Mouse (Mus musculus): Measurements from ENCODE around the gene Dnttip2. TPM values are rescaled to one million over a fixed set of nuclear protein-coding genes. Genes with fewer than 3 reads are reported as not detected.

The Dnttip2 gene
- total RNA-seq, 1 experiment = 97.6 TPM

DNA sequence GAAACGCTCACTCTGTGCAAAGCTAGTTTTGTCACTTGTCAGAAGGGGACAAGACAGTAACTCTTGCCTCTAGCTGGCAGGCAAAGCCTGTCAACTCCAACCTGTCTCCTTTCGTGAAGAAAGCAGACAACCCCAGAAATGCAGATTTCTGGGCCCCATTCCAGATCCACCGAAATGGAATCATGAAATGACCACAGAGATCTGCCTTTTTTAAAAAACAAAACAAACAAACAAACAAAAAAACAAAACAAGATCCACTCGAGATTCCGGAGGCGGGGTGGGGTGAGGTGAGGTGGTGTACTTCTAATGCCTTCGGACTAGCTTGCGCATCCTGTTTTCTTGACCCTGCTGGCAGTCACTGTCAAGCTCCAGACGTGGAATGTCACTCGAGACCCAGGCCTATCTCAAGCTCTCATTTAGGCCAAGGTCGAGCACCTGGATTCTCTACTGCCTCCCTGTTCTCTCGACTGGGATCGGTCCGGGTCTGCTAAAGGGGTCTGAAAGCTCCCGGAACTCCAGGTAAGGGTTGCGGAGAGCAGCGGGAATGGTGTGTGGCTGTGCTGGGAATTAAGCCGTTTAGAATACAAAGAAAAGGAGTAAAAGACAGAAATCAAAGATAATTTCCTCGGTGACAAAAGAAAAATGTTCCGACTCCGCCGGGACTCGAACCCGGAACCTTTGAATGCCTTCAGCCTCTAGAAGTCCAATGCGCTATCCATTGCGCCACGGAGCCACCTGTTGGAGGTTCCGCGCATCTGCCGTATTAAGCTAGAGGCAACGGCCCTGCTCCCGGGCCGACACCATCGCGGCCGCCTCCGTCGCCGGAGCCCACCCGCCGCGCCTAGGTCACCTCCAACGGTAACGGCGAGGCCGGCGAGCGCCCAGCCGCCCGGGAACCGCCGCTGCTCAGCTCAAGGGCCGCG, 18.4 kb downstream of the Dnttip2 start:
- Histone ChIP-seq H3K36me3 (ENCODE audit: control insufficient read depth, insufficient read depth, low read length, poor library complexity, severe bottlenecking) (no peaks in the 10 kb centered on the region), H3K27ac (ENCODE audit: insufficient read depth, low read depth, low read length, poor library complexity, severe bottlenecking) (peak overlapping the region; percentile 57), H3K4me1 (ENCODE audit: control insufficient read depth in 2 of 2, insufficient read depth in 2 of 2, low read length in 2 of 2, poor library complexity in 1 of 2) (peaks cover 8 to 10% of the 10 kb centered on the region in 2 experiments), H3K9ac (ENCODE audit: insufficient read depth, low read depth, low read length, poor library complexity, severe bottlenecking) (peak overlapping the region; percentile 91), H3K4me3 (ENCODE audit: insufficient read depth in 1 of 2, low read depth in 1 of 2, low read length in 2 of 2, poor library complexity in 1 of 2, severe bottlenecking in 1 of 2) (peak overlapping the region; percentile 55 to 96), H3K9me3 (ENCODE audit: control insufficient read depth, insufficient read depth, low read depth, low read length) (no peaks in the 10 kb centered on the region)
- TF ChIP-seq HCFC1 (IDR thresholded peaks at IDR 0.05; ENCODE audit: borderline replicate concordance, insufficient read depth, low read length) (no peak), MAFK (IDR thresholded peaks at IDR 0.05; ENCODE audit: insufficient read depth, low read depth, low read length) (peak; percentile 93)
- in situ Hi-C loops (cut with MboI; ENCODE audit: low sequenced_read_pairs in 2 of 2, unreplicated experiment in 2 of 2) = no loop called here
- peak; percentile 74 for DNase-seq (ENCODE audit: low read depth, low spot score)

DNA sequence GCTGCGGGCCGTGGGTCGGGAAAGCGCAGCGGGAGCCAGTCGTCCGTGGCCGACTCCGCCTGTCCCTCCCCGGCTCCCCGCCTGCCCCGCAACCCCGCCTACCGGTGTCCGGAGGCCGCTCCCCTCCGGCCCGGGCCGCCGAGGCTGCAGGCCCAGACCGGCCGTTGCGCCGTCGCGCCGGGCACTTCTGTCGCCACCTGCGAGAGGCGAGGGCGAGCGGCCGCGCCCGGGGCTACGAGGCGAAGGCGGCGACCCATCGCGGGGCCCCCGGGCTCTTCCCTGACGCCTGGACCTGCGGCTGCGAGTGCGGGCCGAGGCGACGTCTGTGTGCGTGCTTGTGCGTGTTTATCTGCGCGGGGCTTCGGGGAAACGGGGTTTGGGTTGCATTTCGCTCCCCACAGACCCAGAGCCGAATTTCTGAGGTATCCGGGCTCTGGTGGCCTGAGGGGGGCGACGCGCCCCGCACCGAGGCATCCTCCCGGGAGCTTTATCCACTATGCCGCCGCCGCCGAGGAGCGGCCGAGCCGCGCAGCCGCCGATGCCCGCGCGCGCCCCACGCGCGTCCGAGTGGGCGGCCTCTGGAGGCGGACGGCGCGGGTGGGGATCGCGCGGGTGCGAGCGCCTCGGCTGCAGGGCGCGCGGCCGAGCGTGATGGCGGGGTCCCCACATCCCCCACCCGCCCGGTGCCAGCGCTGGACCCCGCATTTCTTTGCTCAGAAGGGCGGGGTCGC, 19.2 kb downstream of the Dnttip2 start:
- Histone ChIP-seq H3K4me1 (ENCODE audit: control insufficient read depth in 2 of 2, insufficient read depth in 2 of 2, low read length in 2 of 2, poor library complexity in 1 of 2) (peaks cover 8 to 14% of the 10 kb centered on the region in 2 experiments), H3K4me3 (ENCODE audit: insufficient read depth in 1 of 2, low read depth in 1 of 2, low read length in 2 of 2, poor library complexity in 1 of 2, severe bottlenecking in 1 of 2) (peak overlapping the region; percentile 55 to 96), H3K9me3 (ENCODE audit: control insufficient read depth, insufficient read depth, low read depth, low read length) (no peaks in the 10 kb centered on the region), H3K9ac (ENCODE audit: insufficient read depth, low read depth, low read length, poor library complexity, severe bottlenecking) (peak overlapping the region; percentile 91), H3K27ac (ENCODE audit: insufficient read depth, low read depth, low read length, poor library complexity, severe bottlenecking) (peak overlapping the region; percentile 57), H3K36me3 (ENCODE audit: control insufficient read depth, insufficient read depth, low read length, poor library complexity, severe bottlenecking) (no peaks in the 10 kb centered on the region)
- in situ Hi-C loops (cut with MboI; ENCODE audit: low sequenced_read_pairs in 2 of 2, unreplicated experiment in 2 of 2) = no loop called here
- no peak for TF ChIP-seq ZC3H11A (IDR thresholded peaks at IDR 0.05; ENCODE audit: borderline replicate concordance, low read depth, low read length)
- no peak for TF ChIP-seq MAFK (IDR thresholded peaks at IDR 0.05; ENCODE audit: insufficient read depth, low read depth, low read length)
- TF ChIP-seq HCFC1 (IDR thresholded peaks at IDR 0.05; ENCODE audit: borderline replicate concordance, insufficient read depth, low read length) = 0 out of 2 replicates have a peak, but pooled peaks have one; percentile 55
- TF ChIP-seq ZNF384 (IDR thresholded peaks at IDR 0.05; ENCODE audit: low read depth, low read length) = no peak
- no peak for TF ChIP-seq CHD2 (IDR thresholded peaks at IDR 0.05; ENCODE audit: low read depth, low read length)
- no peak for DNase-seq (ENCODE audit: low read depth, low spot score)

DNA sequence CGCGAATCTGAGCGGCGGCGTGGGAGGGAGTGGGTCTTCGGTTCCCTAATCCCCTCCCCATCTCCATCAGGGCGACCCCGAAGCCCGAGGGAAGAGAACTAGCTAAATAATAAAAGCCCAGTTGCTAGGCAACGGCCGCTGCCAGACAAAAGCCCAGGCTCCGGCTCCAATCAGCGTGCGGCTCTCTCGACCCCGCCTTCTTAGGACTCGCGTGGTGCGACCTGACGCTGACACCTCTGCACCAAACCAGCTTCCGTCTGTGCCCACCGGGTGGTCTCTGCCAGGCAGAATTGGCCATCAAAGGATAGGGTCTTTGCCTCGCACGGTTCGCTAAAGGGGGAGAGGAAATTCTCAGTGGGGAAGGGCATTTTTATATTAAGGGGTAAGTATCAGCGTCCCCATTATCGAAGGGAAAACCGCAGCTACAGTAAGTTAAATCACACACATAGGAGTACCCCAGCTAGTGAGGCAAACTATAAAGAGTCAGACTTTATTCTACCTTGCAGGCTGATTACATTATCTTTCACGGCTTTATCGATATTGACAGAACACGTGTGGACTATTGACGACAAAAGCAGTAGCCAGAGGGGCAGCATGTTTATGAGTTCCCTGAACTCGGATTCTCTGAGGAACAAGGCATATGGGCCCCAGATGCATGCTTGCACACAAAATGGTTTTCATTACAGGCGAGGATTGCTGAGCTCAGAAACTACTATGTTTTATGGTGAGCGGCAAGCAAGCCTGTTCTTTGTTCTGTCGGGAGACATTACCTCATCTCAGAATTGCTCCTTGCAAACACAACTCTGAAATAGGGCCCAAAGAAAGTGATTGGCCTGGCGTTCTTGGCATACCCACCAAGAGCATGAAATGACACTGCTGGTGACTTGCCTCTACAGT, 20.0 kb downstream of the Dnttip2 start, which contains the start of gene Bcar3:
Gene Bcar3 (plus strand): TSS at position 183 of the 897 bp plus-strand sequence.
- in situ Hi-C loops (cut with MboI; ENCODE audit: low sequenced_read_pairs in 2 of 2, unreplicated experiment in 2 of 2) = no loop called here
- peak within 1 kb of the TSS; percentile 57 for H3K27ac ChIP-seq (ENCODE audit: insufficient read depth, low read depth, low read length, poor library complexity, severe bottlenecking)
- peaks cover 8 to 14% of the 10 kb centered on the region in 2 experiments for H3K4me1 ChIP-seq (ENCODE audit: control insufficient read depth in 2 of 2, insufficient read depth in 2 of 2, low read length in 2 of 2, poor library complexity in 1 of 2)
- peak; percentile 95 for DNase-seq (ENCODE audit: low read depth, low spot score)
- H3K36me3 ChIP-seq (ENCODE audit: control insufficient read depth, insufficient read depth, low read length, poor library complexity, severe bottlenecking) = no peaks in the 10 kb centered on the region
- H3K9ac ChIP-seq (ENCODE audit: insufficient read depth, low read depth, low read length, poor library complexity, severe bottlenecking) = peak within 1 kb of the TSS; percentile 91
- TF ChIP-seq MAFK (IDR thresholded peaks at IDR 0.05; ENCODE audit: insufficient read depth, low read depth, low read length) (no peak), CHD2 (IDR thresholded peaks at IDR 0.05; ENCODE audit: low read depth, low read length) (no peak), ZC3H11A (IDR thresholded peaks at IDR 0.05; ENCODE audit: borderline replicate concordance, low read depth, low read length) (no peak), HCFC1 (IDR thresholded peaks at IDR 0.05; ENCODE audit: borderline replicate concordance, insufficient read depth, low read length) (no peak), ZNF384 (IDR thresholded peaks at IDR 0.05; ENCODE audit: low read depth, low read length) (no peak)
- H3K4me3 ChIP-seq (ENCODE audit: insufficient read depth in 1 of 2, low read depth in 1 of 2, low read length in 2 of 2, poor library complexity in 1 of 2, severe bottlenecking in 1 of 2) = peak within 1 kb of the TSS; percentile 55 to 96
- no peaks in the 10 kb centered on the region for H3K9me3 ChIP-seq (ENCODE audit: control insufficient read depth, insufficient read depth, low read depth, low read length)

DNA sequence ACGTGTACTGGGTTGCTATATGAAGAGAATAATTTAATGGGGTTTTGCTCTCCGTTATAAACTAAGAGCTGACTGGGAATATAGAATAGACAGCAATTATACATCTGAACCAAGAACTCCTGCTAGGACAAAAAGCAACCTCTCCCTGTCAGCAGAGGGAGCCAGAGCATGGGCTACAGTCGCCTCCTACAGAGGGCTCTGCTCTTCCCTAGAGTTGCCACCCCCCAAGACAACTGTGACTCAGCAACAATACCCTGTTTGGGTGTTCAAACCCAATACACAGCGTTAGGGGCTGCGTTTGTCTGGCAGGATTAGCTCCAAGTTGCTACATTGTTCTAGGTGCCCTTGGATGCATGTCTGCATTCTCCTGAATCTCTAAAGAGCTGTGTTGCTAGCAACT, 21.3 kb downstream of the Dnttip2 start:
- DNase-seq (ENCODE audit: low read depth, low spot score) = peak; percentile 71

More for the DNA sequence above, 21.3 kb downstream of the Dnttip2 start:
- no peak overlapping the region for H3K9ac ChIP-seq (ENCODE audit: insufficient read depth, low read depth, low read length, poor library complexity, severe bottlenecking)
- no peaks in the 10 kb centered on the region for H3K9me3 ChIP-seq (ENCODE audit: control insufficient read depth, insufficient read depth, low read depth, low read length)
- H3K36me3 ChIP-seq (ENCODE audit: control insufficient read depth, insufficient read depth, low read length, poor library complexity, severe bottlenecking) = no peaks in the 10 kb centered on the region
- H3K27ac ChIP-seq (ENCODE audit: insufficient read depth, low read depth, low read length, poor library complexity, severe bottlenecking) = no peak overlapping the region
- in situ Hi-C loops (cut with MboI; ENCODE audit: low sequenced_read_pairs in 2 of 2, unreplicated experiment in 2 of 2) = loop anchor here in 1 of 2 experiments (5.0 kb wide), 1 partner anchor 342 kb away; no protein-coding TSS in a partner anchor
- peaks cover 8 to 14% of the 10 kb centered on the region in 2 experiments for H3K4me1 ChIP-seq (ENCODE audit: control insufficient read depth in 2 of 2, insufficient read depth in 2 of 2, low read length in 2 of 2, poor library complexity in 1 of 2)
- TF ChIP-seq ZC3H11A (IDR thresholded peaks at IDR 0.05; ENCODE audit: borderline replicate concordance, low read depth, low read length) (peak; percentile 78; the same call in 1 of the 2 replicates), ZNF384 (IDR thresholded peaks at IDR 0.05; ENCODE audit: low read depth, low read length) (no peak), MAFK (IDR thresholded peaks at IDR 0.05; ENCODE audit: insufficient read depth, low read depth, low read length) (peak; percentile 99), CHD2 (IDR thresholded peaks at IDR 0.05; ENCODE audit: low read depth, low read length) (no peak), HCFC1 (IDR thresholded peaks at IDR 0.05; ENCODE audit: borderline replicate concordance, insufficient read depth, low read length) (no peak)
- no peak overlapping the region for H3K4me3 ChIP-seq (ENCODE audit: insufficient read depth in 1 of 2, low read depth in 1 of 2, low read length in 2 of 2, poor library complexity in 1 of 2, severe bottlenecking in 1 of 2)

Measured in ES-E14 (cell line).